Mouse (Mus musculus) kidney, adult 2 months (tissue): Measurements from ENCODE around the gene Nisch. TPM values are rescaled to one million over a fixed set of nuclear protein-coding genes. Genes with fewer than 3 reads are reported as not detected.

ENCODE experiments used
- DNase-seq: peaks from one replicate; pipeline ENCODE4 v3.0.0; 2021
- H3K27ac ChIP-seq: fragments of 200-500 bp; 2 replicates; pipeline ENCODE4 v1.5.1; 2012; ENCODE audit warnings: low read depth, low read length, control low read depth, inconsistent platforms; ENCODE audit not compliant: insufficient read depth
- H3K27me3 ChIP-seq: fragments of 200-500 bp; replicated peaks from 2 replicates; pipeline ENCODE4 v1.6.1; 2012; ENCODE audit warnings: mild to moderate bottlenecking, moderate library complexity, low read length, inconsistent platforms; ENCODE audit not compliant: control insufficient read depth, insufficient read depth
- H3K36me3 ChIP-seq: fragments of 200-500 bp; 2 replicates; pipeline ENCODE4 v1.6.1; 2012; ENCODE audit warnings: mild to moderate bottlenecking, moderate library complexity, low read length, inconsistent platforms; ENCODE audit not compliant: control insufficient read depth, insufficient read depth
- H3K4me1 ChIP-seq: fragments of 200-500 bp; 2 replicates; pipeline ENCODE4 v1.6.1; 2011; ENCODE audit warnings: low read length; ENCODE audit not compliant: control insufficient read depth, insufficient read depth
- H3K4me3 ChIP-seq: fragments of 200-500 bp; 2 replicates; pipeline ENCODE4 v1.5.1; 2011; ENCODE audit warnings: mild to moderate bottlenecking, low read depth, low read length, control low read depth; ENCODE audit not compliant: insufficient read depth
- CTCF ChIP-seq: fragments of 200-500 bp; conservative IDR thresholded peaks from 2 replicates; pipeline ENCODE4 v1.5.1; 2011; ENCODE audit warnings: low read depth, mild to moderate bottlenecking, control low read depth, low read length, moderate library complexity, mixed read lengths; ENCODE audit not compliant: insufficient read depth, insufficient read length
- POLR2A ChIP-seq: fragments of 200-500 bp; IDR thresholded peaks from one replicate; pipeline ENCODE4 v1.6.1; 2011; ENCODE audit warnings: low read depth, low read length, control low read depth
- WGBS: fragments of 180-500 bp; shearing (Covaris S2); methylation state at CpG from one replicate; pipeline ENCODE4 v1.1.7; 2018; 5-methylcytosine and 5-hydroxymethylcytosine counted together
- polyA plus RNA-seq: library from polyadenylated mRNA; depleted of rRNA; stranded (reverse); fragments of >200 nt; gene quantifications from 2 replicates; pipeline ENCODE4 v1.2.3, GENCODE M21; 2012

Gene Nisch
- polyA plus RNA-seq, 1 experiment: 244 TPM

GRCm38 (mm10) chr14:31181512-31181911 lies 35.2 kb downstream of the Nisch start:
- 48% methylated on average over 4 of the region's 4 CpGs for WGBS
- H3K4me1 ChIP-seq: peaks cover 31% of the 10 kb centered on the region
- peak overlapping the region; percentile 32; the same call in 1 of the 2 replicates for H3K4me3 ChIP-seq
- peaks cover 10% of the 10 kb centered on the region for H3K36me3 ChIP-seq
- peak overlapping the region; percentile 58 for H3K27ac ChIP-seq
- TF ChIP-seq CTCF (no peak), POLR2A (no peak)
- H3K27me3 ChIP-seq: no peaks in the 10 kb centered on the region
- DNase-seq: peak; percentile 48

GRCm38 (mm10) chr14:31179677-31180365 lies 36.9 kb downstream of the Nisch start:
- Histone ChIP-seq H3K36me3 (peaks cover 7% of the 10 kb centered on the region), H3K27me3 (no peaks in the 10 kb centered on the region), H3K4me3 (no peak overlapping the region), H3K4me1 (peaks cover 31% of the 10 kb centered on the region), H3K27ac (peak overlapping the region; percentile 19; the same call in 1 of the 2 replicates)
- TF ChIP-seq CTCF: no peak
- TF ChIP-seq POLR2A: no peak
- peak; percentile 86 for DNase-seq
- WGBS: 71% methylated on average over 12 of the region's 12 CpGs

- 90% methylated on average over 5 of the region's 5 CpGs for WGBS
- peaks cover 22% of the 10 kb centered on the region for H3K4me1 ChIP-seq
- TF ChIP-seq CTCF (no peak), POLR2A (no peak)
- H3K27ac ChIP-seq: no peak overlapping the region
- H3K27me3 ChIP-seq: no peaks in the 10 kb centered on the region
- DNase-seq: no peak
- H3K4me3 ChIP-seq: no peak overlapping the region
- H3K36me3 ChIP-seq: peaks cover 3% of the 10 kb centered on the region
These were observed 39.0 kb downstream of the Nisch start for GRCm38 (mm10) chr14:31177715-31178114.

- Histone ChIP-seq H3K4me3 (no peak overlapping the region), H3K4me1 (peaks cover 18% of the 10 kb centered on the region), H3K36me3 (peaks cover 3% of the 10 kb centered on the region), H3K27ac (no peak overlapping the region), H3K27me3 (no peaks in the 10 kb centered on the region)
- 79% methylated on average over 16 of the region's 16 CpGs for WGBS
- no peak for DNase-seq
- TF ChIP-seq POLR2A: no peak
- TF ChIP-seq CTCF: no peak
These were observed 39.5 kb downstream of the Nisch start for GRCm38 (mm10) chr14:31177287-31177686.

GRCm38 (mm10) chr14:31173537-31173936 lies 43.2 kb downstream of the Nisch start:
- no peak for DNase-seq
- H3K27me3 ChIP-seq: no peaks in the 10 kb centered on the region
- H3K4me3 ChIP-seq: no peak overlapping the region
- no peak overlapping the region for H3K27ac ChIP-seq
- H3K4me1 ChIP-seq: no peaks in the 10 kb centered on the region
- 76% methylated on average over 7 of the region's 7 CpGs for WGBS
- no peak for TF ChIP-seq POLR2A
- no peak for TF ChIP-seq CTCF
- peaks cover 8% of the 10 kb centered on the region for H3K36me3 ChIP-seq

GRCm38 (mm10) chr14:31172781-31173455 lies 43.8 kb downstream of the Nisch start:
- H3K36me3 ChIP-seq: peaks cover 8% of the 10 kb centered on the region
- peak; percentile 63 for DNase-seq
- H3K27ac ChIP-seq: no peak overlapping the region
- 49% methylated on average over 18 of the region's 18 CpGs for WGBS
- H3K4me1 ChIP-seq: no peaks in the 10 kb centered on the region
- TF ChIP-seq CTCF (no peak), POLR2A (no peak)
- no peaks in the 10 kb centered on the region for H3K27me3 ChIP-seq
- no peak overlapping the region for H3K4me3 ChIP-seq

GRCm38 (mm10) chr14:31171821-31172220 lies 44.9 kb downstream of the Nisch start:
- H3K36me3 ChIP-seq: peaks cover 8% of the 10 kb centered on the region
- no peaks in the 10 kb centered on the region for H3K27me3 ChIP-seq
- H3K27ac ChIP-seq: no peak overlapping the region
- WGBS: 94% methylated on average over 15 of the region's 15 CpGs
- no peak for TF ChIP-seq CTCF
- TF ChIP-seq POLR2A: no peak
- no peak for DNase-seq
- no peaks in the 10 kb centered on the region for H3K4me1 ChIP-seq
- no peak overlapping the region for H3K4me3 ChIP-seq
